Mouse (Mus musculus) G1E-ER4 (cell line): Measurements from ENCODE around the gene Hspa4l. TPM values are rescaled to one million over a fixed set of nuclear protein-coding genes. Genes with fewer than 3 reads are reported as not detected.

Source experiments
- GATA1 ChIP-seq: IDR thresholded peaks from one replicate; pipeline ENCODE4 v1.8.0; 2012; ENCODE audit warnings: low read length, inconsistent platforms
- polyA plus RNA-seq: library from polyadenylated mRNA; stranded (reverse); fragments of >175 nt; gene quantifications from 2 replicates; pipeline ENCODE4 v1.2.3, GENCODE M21; 2012

Hspa4l gene
- polyA plus RNA-seq, 1 experiment, result 11.0 TPM

DNA sequence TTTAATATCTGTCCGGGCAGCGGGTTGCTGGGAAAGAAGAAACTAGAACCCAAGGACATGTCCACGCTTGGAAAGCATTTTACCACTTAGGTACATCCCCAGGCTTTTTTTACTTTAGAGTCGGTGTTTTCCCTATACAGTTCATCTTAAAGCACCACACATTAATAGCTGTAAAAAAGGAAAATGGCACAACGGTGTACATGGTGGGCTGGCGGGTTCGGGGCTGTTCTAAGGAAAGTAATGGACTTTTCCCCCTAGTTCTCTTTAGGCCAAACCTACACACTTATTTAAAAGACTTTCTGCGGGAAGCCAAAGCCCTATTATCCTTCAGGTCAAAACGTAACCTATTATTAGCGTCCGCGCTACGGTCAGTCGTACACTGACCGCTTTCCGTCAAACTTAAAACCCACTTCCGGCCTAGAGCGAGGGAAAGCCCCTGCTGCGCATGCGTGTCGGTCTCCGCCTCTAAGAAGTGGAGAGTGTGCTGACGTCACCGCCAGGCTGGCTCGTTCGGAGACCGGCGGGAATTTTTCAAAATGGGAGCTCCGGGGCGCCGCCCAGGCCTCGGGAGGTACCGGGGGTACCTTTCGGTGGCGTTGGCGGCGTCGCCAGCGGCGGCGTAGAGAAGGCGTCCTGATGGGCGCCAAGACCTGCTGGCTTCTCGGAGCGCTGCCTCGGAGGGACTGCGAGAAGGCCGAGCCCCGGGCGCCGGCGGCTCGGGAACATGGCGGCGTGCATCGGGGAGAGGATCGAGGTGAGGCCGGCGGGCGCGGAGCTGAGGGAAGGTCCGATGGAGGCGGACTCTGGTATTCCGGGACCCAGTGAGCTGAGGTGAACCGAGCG, 55.5 kb downstream of the Hspa4l start, which contains the start of gene Plk4:
Plk4 (plus strand) TSS at position 490 of the 843 bp plus-strand sequence.
- TF ChIP-seq GATA1, result no peak

GRCm38 (mm10) chr3:40800373-40800823, 56.1 kb downstream of the Hspa4l start:
- no peak for TF ChIP-seq GATA1

DNA sequence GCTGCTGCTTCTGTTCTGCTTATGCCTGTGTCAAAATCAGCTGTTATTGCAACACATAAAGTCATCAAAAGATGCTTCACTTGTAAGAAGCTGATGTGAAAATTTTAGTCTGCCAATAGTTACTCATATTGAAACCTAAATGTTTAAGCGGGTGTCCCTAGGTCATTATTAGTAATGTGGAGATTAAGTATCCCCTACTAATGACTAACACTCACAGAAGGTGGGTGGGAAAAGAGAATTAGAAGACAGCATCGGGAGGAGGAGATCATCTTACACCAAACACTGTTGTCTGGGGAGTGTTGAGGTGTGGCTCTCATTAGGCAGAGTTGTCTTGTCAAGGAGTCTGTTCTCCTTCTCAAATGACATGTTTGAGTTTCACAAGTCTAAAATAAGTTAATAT, 62.6 kb downstream of the Hspa4l start:
- TF ChIP-seq GATA1, result no peak

DNA sequence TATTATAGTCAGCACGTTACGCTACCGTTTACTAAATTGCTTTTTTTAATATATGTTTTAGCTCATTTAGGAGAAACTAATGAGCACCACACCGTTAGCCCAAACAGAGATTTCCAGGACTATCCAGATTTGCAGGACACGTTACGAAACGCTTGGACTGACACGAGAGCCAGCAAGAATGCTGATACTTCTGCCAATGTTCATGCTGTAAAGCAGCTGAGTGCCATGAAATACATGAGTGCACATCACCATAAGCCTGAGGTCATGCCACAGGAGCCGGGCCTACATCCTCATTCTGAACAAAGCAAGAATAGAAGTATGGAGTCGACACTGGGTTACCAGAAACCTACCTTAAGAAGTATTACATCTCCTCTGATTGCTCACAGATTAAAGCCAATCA, 64.4 kb downstream of the Hspa4l start:
- no peak for TF ChIP-seq GATA1

DNA sequence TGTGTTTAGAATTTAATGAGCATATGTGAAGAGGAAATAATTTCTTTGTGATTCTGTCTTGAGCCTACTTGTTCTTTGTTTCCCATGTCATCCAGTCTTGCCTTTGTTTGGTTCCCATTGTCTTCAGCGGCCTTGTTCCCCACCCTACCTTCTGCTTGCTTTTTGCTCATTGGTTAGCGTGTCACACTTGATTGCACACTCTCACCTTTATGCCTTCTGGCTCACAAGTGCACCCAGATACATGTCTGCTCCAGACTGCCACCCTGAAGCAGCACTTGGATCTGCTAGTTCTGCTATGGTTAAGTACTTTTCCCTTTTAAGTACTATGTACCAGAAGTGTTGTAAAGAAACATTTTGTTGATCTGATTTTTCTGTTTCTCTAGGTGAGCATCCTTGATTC, 65.6 kb downstream of the Hspa4l start:
- no peak for TF ChIP-seq GATA1

GRCm38 (mm10) chr3:40813275-40813674, 69.0 kb downstream of the Hspa4l start:
- TF ChIP-seq GATA1, result no peak

Other genes starting within 250 kb of the Hspa4l start
- 0.90 and 1.6 TPM in 2 replicates for gene Intu, start 213.2 kb upstream of the Hspa4l start, polyA plus RNA-seq
- not detected in 2 replicates for gene Slc25a31, start 35.6 kb upstream of the Hspa4l start, polyA plus RNA-seq
- 13.7 and 21.6 TPM in 2 replicates for gene Plk4, start 55.5 kb downstream of the Hspa4l start, polyA plus RNA-seq
- gene Mfsd8, start 102.4 kb downstream of the Hspa4l start, polyA plus RNA-seq, result 0.68 and 1.0 TPM in 2 replicates
- 1.2 and 1.9 TPM in 2 replicates for gene Abhd18, start 102.5 kb downstream of the Hspa4l start, polyA plus RNA-seq
- not detected in 2 replicates for gene 1700034I23Rik, start 158.0 kb downstream of the Hspa4l start, polyA plus RNA-seq
- 39.8 and 46.4 TPM in 2 replicates for gene Larp1b, start 205.3 kb downstream of the Hspa4l start, polyA plus RNA-seq